Mouse (Mus musculus): ENCODE data around the gene Ctcfl.

DNA sequence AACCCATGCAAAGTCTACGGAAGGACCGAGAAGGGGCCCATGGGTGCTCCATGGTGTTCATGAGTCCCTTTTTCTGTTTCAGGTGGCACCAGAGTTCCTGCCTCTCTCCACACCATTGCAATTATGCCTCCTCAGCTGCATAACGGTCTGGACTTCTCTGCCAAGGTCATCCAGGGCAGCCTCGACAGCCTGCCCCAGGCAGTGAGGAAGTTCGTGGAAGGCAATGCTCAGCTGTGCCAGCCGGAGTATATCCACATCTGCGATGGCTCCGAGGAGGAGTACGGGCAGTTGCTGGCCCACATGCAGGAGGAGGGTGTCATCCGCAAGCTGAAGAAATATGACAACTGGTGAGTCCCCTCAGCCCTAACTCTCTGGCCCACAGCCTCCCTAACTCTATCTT is 33.9 kb upstream of the Ctcfl start:
- TF ChIP-seq ZC3H11A (IDR thresholded peaks at IDR 0.05; ENCODE audit: borderline replicate concordance, low read depth, low read length) (no peak), CHD2 (IDR thresholded peaks at IDR 0.05; ENCODE audit: low read depth, low read length) (no peak), HCFC1 (IDR thresholded peaks at IDR 0.05; ENCODE audit: borderline replicate concordance, insufficient read depth, low read length) (no peak), ZNF384 (IDR thresholded peaks at IDR 0.05; ENCODE audit: low read depth, low read length) (no peak)
